Mouse (Mus musculus) ovary, postnatal 14 days (tissue): ENCODE data around the gene Mef2a.

Experiments
- DNase-seq: peaks from one replicate; pipeline ENCODE4 v3.0.0; 2022; ENCODE audit warnings: low spot score

Mef2a gene

GRCm38 (mm10) chr7:67245255-67245654, 127.4 kb downstream of the Mef2a start:
- no peak for DNase-seq

- no peak for DNase-seq
These were observed 128.8 kb downstream of the Mef2a start for GRCm38 (mm10) chr7:67243894-67244282.

- DNase-seq = no peak
These were observed 129.4 kb downstream of the Mef2a start for GRCm38 (mm10) chr7:67243121-67243893.

- DNase-seq = no peak
These were observed 130.7 kb downstream of the Mef2a start for GRCm38 (mm10) chr7:67241969-67242368.

- DNase-seq = no peak
These were observed 134.9 kb downstream of the Mef2a start for GRCm38 (mm10) chr7:67237752-67238151.

GRCm38 (mm10) chr7:67236351-67236750, 136.3 kb downstream of the Mef2a start:
- DNase-seq = no peak

- DNase-seq = no peak
These were observed 137.9 kb downstream of the Mef2a start for GRCm38 (mm10) chr7:67234797-67235196.

- no peak for DNase-seq
These were observed 140.2 kb downstream of the Mef2a start for GRCm38 (mm10) chr7:67232504-67232903.

- DNase-seq = no peak
These were observed 142.0 kb downstream of the Mef2a start for GRCm38 (mm10) chr7:67230640-67231140.

- no peak for DNase-seq
These were observed 142.4 kb downstream of the Mef2a start for GRCm38 (mm10) chr7:67230221-67230620.

- no peak for DNase-seq
These were observed 143.0 kb downstream of the Mef2a start for GRCm38 (mm10) chr7:67229701-67230100.

- no peak for DNase-seq
These were observed 143.6 kb downstream of the Mef2a start for GRCm38 (mm10) chr7:67228891-67229602.

GRCm38 (mm10) chr7:67228390-67228789, 144.3 kb downstream of the Mef2a start:
- DNase-seq = no peak

GRCm38 (mm10) chr7:67227538-67227937, 145.1 kb downstream of the Mef2a start:
- DNase-seq = no peak

GRCm38 (mm10) chr7:67225943-67226625, 146.6 kb downstream of the Mef2a start:
- no peak for DNase-seq

- peak; percentile 95 for DNase-seq
These were observed 150.3 kb downstream of the Mef2a start, which contains the start of gene Lysmd4 for GRCm38 (mm10) chr7:67222220-67222862. TSS of gene Lysmd4 (plus strand) at chr7:67222544.

GRCm38 (mm10) chr7:67217025-67217424, 155.6 kb downstream of the Mef2a start:
- DNase-seq = peak; percentile 64

- DNase-seq = no peak
These were observed 156.3 kb downstream of the Mef2a start for GRCm38 (mm10) chr7:67216351-67216750.

GRCm38 (mm10) chr7:67213589-67213988, 159.1 kb downstream of the Mef2a start:
- no peak for DNase-seq

- DNase-seq = no peak
These were observed 160.7 kb downstream of the Mef2a start for GRCm38 (mm10) chr7:67211971-67212370.

GRCm38 (mm10) chr7:67211341-67211740, 161.3 kb downstream of the Mef2a start:
- DNase-seq = no peak
